Mouse (Mus musculus): Measurements from ENCODE around the gene Tifab. TPM values are rescaled to one million over a fixed set of nuclear protein-coding genes. Genes with fewer than 3 reads are reported as not detected.

Gene Tifab
- polyA plus RNA-seq, 1 experiment from 2014 or later = 0.36 TPM

DNA sequence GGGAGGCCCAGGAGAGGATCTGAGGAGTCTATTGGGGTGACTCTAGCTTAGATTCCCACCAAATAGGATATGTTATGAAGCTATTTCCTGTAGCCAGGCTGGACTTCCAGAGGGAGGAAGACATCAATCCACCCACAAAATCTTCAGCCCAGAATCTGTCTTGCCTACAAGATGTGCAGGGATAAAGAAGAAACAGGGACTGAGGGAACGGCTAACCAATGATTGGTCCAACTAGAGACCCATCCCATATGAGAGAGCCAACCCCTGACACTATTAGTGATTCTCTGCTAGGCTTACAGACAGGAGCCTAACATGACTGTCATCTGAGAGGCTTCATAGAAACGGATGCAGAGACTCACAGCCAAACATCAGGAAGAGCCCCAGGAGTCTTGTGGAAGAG, 34.7 kb downstream of the Tifab start:
- 55% methylated on average over 2 of the region's 2 CpGs for WGBS
- H3K9me3 ChIP-seq (replicated peaks; ENCODE audit: control insufficient read depth, low read length) = no peaks in the 10 kb centered on the region
- no peak overlapping the region for H3K4me3 ChIP-seq (ENCODE audit: low read depth, low read length)
- H3K27me3 ChIP-seq (ENCODE audit: control insufficient read depth, insufficient read depth, low read length) = no peaks in the 10 kb centered on the region
- no peak overlapping the region for H3K27ac ChIP-seq (replicated peaks; ENCODE audit: low read depth, low read length)
- H3K4me1 ChIP-seq (ENCODE audit: control insufficient read depth, insufficient read depth, low read length) = no peaks in the 10 kb centered on the region; the same call in 1 of the 2 replicates
- H3K9ac ChIP-seq (replicated peaks; ENCODE audit: low read length) = no peak overlapping the region
- no peak overlapping the region for H3K4me2 ChIP-seq (ENCODE audit: low read depth, low read length)
- no peaks in the 10 kb centered on the region for H3K36me3 ChIP-seq (replicated peaks; ENCODE audit: control insufficient read depth, insufficient read depth, low read depth, low read length)
- DNase-seq (ENCODE audit: low spot score) = no peak
- no peak for ATAC-seq (replicated peaks; ENCODE audit: insufficient number of reproducible peaks, low FRiP score, low TSS enrichment, low read depth)

- no peaks in the 10 kb centered on the region for H3K9me3 ChIP-seq (replicated peaks; ENCODE audit: control insufficient read depth, low read length)
- WGBS = 12% methylated on average over 7 of the region's 7 CpGs
- no peak overlapping the region for H3K27ac ChIP-seq (replicated peaks; ENCODE audit: low read depth, low read length)
- H3K27me3 ChIP-seq (ENCODE audit: control insufficient read depth, insufficient read depth, low read length) = no peaks in the 10 kb centered on the region
- ATAC-seq (replicated peaks; ENCODE audit: insufficient number of reproducible peaks, low FRiP score, low TSS enrichment, low read depth) (no peak), DNase-seq (ENCODE audit: low spot score) (no peak)
- H3K9ac ChIP-seq (replicated peaks; ENCODE audit: low read length) = no peak overlapping the region
- no peak overlapping the region for H3K4me3 ChIP-seq (ENCODE audit: low read depth, low read length)
- no peaks in the 10 kb centered on the region for H3K36me3 ChIP-seq (replicated peaks; ENCODE audit: control insufficient read depth, insufficient read depth, low read depth, low read length)
- H3K4me2 ChIP-seq (ENCODE audit: low read depth, low read length) = no peak overlapping the region
- no peaks in the 10 kb centered on the region; the same call in 1 of the 2 replicates for H3K4me1 ChIP-seq (ENCODE audit: control insufficient read depth, insufficient read depth, low read length)
Observed at GRCm38 (mm10) chr13:56143151-56143513, 35.6 kb downstream of the Tifab start.

GRCm38 (mm10) chr13:56142382-56143150, 36.1 kb downstream of the Tifab start:
- DNase-seq (ENCODE audit: low spot score) = no peak
- H3K9me3 ChIP-seq (replicated peaks; ENCODE audit: control insufficient read depth, low read length) = no peaks in the 10 kb centered on the region
- no peak for ATAC-seq (replicated peaks; ENCODE audit: insufficient number of reproducible peaks, low FRiP score, low TSS enrichment, low read depth)
- no peaks in the 10 kb centered on the region for H3K36me3 ChIP-seq (replicated peaks; ENCODE audit: control insufficient read depth, insufficient read depth, low read depth, low read length)
- 15% methylated on average over 11 of the region's 11 CpGs for WGBS
- no peak overlapping the region for H3K27ac ChIP-seq (replicated peaks; ENCODE audit: low read depth, low read length)
- no peak overlapping the region for H3K9ac ChIP-seq (replicated peaks; ENCODE audit: low read length)
- H3K4me3 ChIP-seq (ENCODE audit: low read depth, low read length) = no peak overlapping the region
- H3K27me3 ChIP-seq (ENCODE audit: control insufficient read depth, insufficient read depth, low read length) = no peaks in the 10 kb centered on the region
- no peaks in the 10 kb centered on the region; the same call in 1 of the 2 replicates for H3K4me1 ChIP-seq (ENCODE audit: control insufficient read depth, insufficient read depth, low read length)
- H3K4me2 ChIP-seq (ENCODE audit: low read depth, low read length) = no peak overlapping the region

DNA sequence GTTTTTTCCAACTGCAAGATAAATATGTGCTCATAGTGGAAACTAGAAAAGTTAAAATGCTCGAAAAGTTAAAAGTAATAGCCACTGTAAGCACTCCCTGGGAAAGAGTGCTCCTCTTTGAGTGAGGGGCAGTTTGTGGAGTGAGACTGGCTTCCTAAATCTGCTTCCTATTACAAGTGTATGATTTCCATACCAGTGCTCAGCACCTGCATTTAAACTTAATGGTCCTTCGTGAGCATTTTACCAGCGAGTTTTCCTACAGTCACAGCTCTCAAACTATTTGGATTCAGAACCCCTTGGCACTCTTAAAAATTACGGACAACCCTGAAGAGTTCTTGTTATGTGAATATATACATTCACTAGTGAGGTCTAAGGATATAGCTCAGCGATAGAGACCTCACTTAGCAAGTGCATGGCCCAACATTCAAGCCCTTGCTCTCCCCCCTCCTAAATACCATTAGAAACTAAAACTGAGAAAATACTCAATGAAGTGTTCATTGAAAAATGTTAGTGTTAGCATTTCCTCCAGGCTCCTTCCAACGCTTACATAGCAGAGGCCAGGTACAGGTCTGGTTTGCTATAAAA, 39.4 kb downstream of the Tifab start:
- H3K4me3 ChIP-seq (ENCODE audit: low read depth, low read length) = no peak overlapping the region

GRCm38 (mm10) chr13:56136200-56136599, 42.5 kb downstream of the Tifab start, which contains the start of gene H2afy:
Gene H2afy (minus strand): TSS chr13:56136361.
- Histone ChIP-seq H3K27me3 (ENCODE audit: control insufficient read depth, insufficient read depth, low read length) (no peaks in the 10 kb centered on the region), H3K9ac (replicated peaks; ENCODE audit: low read length) (peak within 1 kb of the TSS; percentile 99), H3K4me3 (ENCODE audit: low read depth, low read length) (peak within 1 kb of the TSS; percentile 98), H3K27ac (replicated peaks; ENCODE audit: low read depth, low read length) (peak within 1 kb of the TSS; percentile 85), H3K36me3 (replicated peaks; ENCODE audit: control insufficient read depth, insufficient read depth, low read depth, low read length) (no peaks in the 10 kb centered on the region), H3K4me1 (ENCODE audit: control insufficient read depth, insufficient read depth, low read length) (no peaks in the 10 kb centered on the region; the same call in 1 of the 2 replicates), H3K4me2 (ENCODE audit: low read depth, low read length) (peak within 1 kb of the TSS; percentile 84), H3K9me3 (replicated peaks; ENCODE audit: control insufficient read depth, low read length) (no peaks in the 10 kb centered on the region)
- no peak for DNase-seq (ENCODE audit: low spot score)
- no peak for ATAC-seq (replicated peaks; ENCODE audit: insufficient number of reproducible peaks, low FRiP score, low TSS enrichment, low read depth)
- 92% methylated on average over 2 of the region's 2 CpGs for WGBS

More for the DNA sequence above, 39.4 kb downstream of the Tifab start:
- H3K9ac ChIP-seq (replicated peaks; ENCODE audit: low read length) = no peak overlapping the region; the same call in 1 of the 2 replicates
- no peaks in the 10 kb centered on the region; the same call in 1 of the 2 replicates for H3K4me1 ChIP-seq (ENCODE audit: control insufficient read depth, insufficient read depth, low read length)
- no peak overlapping the region; the same call in 1 of the 2 replicates for H3K27ac ChIP-seq (replicated peaks; ENCODE audit: low read depth, low read length)
- no peak overlapping the region for H3K4me2 ChIP-seq (ENCODE audit: low read depth, low read length)
- 50% methylated on average over 6 of the region's 6 CpGs for WGBS
- no peaks in the 10 kb centered on the region for H3K9me3 ChIP-seq (replicated peaks; ENCODE audit: control insufficient read depth, low read length)
- DNase-seq (ENCODE audit: low spot score) (no peak), ATAC-seq (replicated peaks; ENCODE audit: insufficient number of reproducible peaks, low FRiP score, low TSS enrichment, low read depth) (no peak)
- H3K36me3 ChIP-seq (replicated peaks; ENCODE audit: control insufficient read depth, insufficient read depth, low read depth, low read length) = no peaks in the 10 kb centered on the region
- no peaks in the 10 kb centered on the region for H3K27me3 ChIP-seq (ENCODE audit: control insufficient read depth, insufficient read depth, low read length)

GRCm38 (mm10) chr13:56135231-56136052, 43.2 kb downstream of the Tifab start:
- no peaks in the 10 kb centered on the region for H3K27me3 ChIP-seq (ENCODE audit: control insufficient read depth, insufficient read depth, low read length)
- no peaks in the 10 kb centered on the region for H3K9me3 ChIP-seq (replicated peaks; ENCODE audit: control insufficient read depth, low read length)
- H3K4me1 ChIP-seq (ENCODE audit: control insufficient read depth, insufficient read depth, low read length) = no peaks in the 10 kb centered on the region; the same call in 1 of the 2 replicates
- ATAC-seq (replicated peaks; ENCODE audit: insufficient number of reproducible peaks, low FRiP score, low TSS enrichment, low read depth) (peak; percentile 84), DNase-seq (ENCODE audit: low spot score) (peak; percentile 86)
- H3K27ac ChIP-seq (replicated peaks; ENCODE audit: low read depth, low read length) = peak overlapping the region; percentile 85
- H3K9ac ChIP-seq (replicated peaks; ENCODE audit: low read length) = peak overlapping the region; percentile 99
- WGBS = 2% methylated on average over 62 of the region's 89 CpGs
- no peaks in the 10 kb centered on the region; the same call in 1 of the 2 replicates for H3K36me3 ChIP-seq (replicated peaks; ENCODE audit: control insufficient read depth, insufficient read depth, low read depth, low read length)
- peak overlapping the region; percentile 98 for H3K4me3 ChIP-seq (ENCODE audit: low read depth, low read length)
- H3K4me2 ChIP-seq (ENCODE audit: low read depth, low read length) = peak overlapping the region; percentile 84

DNA sequence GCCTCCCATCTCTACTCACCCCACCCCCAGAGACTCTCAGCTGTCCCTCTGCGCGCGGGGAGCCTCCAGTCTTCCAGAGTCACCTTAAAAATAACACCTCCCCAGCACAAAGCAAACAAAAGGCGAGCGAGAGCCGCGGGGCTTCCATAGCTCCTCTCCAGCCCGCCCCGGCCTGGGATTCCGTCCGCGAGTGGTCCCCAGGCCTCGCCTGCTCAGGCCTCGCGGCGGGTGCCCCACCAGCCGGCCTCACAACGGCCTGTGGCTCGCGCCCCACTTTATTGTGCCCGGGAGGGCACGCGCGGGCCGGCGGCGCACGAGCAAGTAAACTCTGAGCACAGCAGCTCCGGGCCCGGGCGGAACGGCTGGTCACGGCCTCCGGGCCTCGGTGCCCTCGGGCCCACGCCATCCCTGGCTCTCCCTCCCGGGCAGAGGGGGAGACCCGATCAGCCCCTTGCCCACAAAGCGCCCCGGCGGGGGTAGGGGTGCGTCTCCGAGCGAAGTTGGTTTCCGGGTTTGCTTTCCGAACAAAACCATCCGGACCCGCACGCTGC, 44.0 kb downstream of the Tifab start:
- Histone ChIP-seq H3K36me3 (replicated peaks; ENCODE audit: control insufficient read depth, insufficient read depth, low read depth, low read length) (no peaks in the 10 kb centered on the region; the same call in 1 of the 2 replicates), H3K9ac (replicated peaks; ENCODE audit: low read length) (peak overlapping the region; percentile 99), H3K4me2 (ENCODE audit: low read depth, low read length) (peak overlapping the region; percentile 84), H3K4me1 (ENCODE audit: control insufficient read depth, insufficient read depth, low read length) (no peaks in the 10 kb centered on the region; the same call in 1 of the 2 replicates), H3K27me3 (ENCODE audit: control insufficient read depth, insufficient read depth, low read length) (no peaks in the 10 kb centered on the region), H3K9me3 (replicated peaks; ENCODE audit: control insufficient read depth, low read length) (no peaks in the 10 kb centered on the region), H3K4me3 (ENCODE audit: low read depth, low read length) (peak overlapping the region; percentile 98), H3K27ac (replicated peaks; ENCODE audit: low read depth, low read length) (peak overlapping the region; percentile 85)
- DNase-seq (ENCODE audit: low spot score) (peak; percentile 52), ATAC-seq (replicated peaks; ENCODE audit: insufficient number of reproducible peaks, low FRiP score, low TSS enrichment, low read depth) (no peak)
- WGBS = under 1% methylated on average over 48 of the region's 50 CpGs
